Mouse (Mus musculus) ES-Bruce4 (cell line): ENCODE measurements around the gene Slc22a3. TPM values are rescaled to one million over a fixed set of nuclear protein-coding genes. Genes with fewer than 3 reads are reported as not detected.

ENCODE experiments used
- H3K27ac ChIP-seq: 2 replicates; pipeline ENCODE4 v1.5.1; 2012; ENCODE audit warnings: low read length, inconsistent platforms; ENCODE audit not compliant: insufficient read depth
- H3K27me3 ChIP-seq: 2 replicates; pipeline ENCODE4 v1.6.1; 2012; ENCODE audit warnings: mild to moderate bottlenecking, low read length, inconsistent platforms; ENCODE audit not compliant: control insufficient read depth, poor library complexity, insufficient read depth, severe bottlenecking
- H3K36me3 ChIP-seq: 2 replicates; pipeline ENCODE4 v1.6.1; 2012; ENCODE audit warnings: inconsistent platforms, mild to moderate bottlenecking, low read length, moderate library complexity; ENCODE audit not compliant: control insufficient read depth, poor library complexity, insufficient read depth, severe bottlenecking
- H3K4me1 ChIP-seq: one replicate; pipeline ENCODE4 v1.8.1; 2011; ENCODE audit warnings: low read length; ENCODE audit not compliant: control insufficient read depth, insufficient read depth
- H3K4me3 ChIP-seq: 2 replicates; pipeline ENCODE4 v1.5.1; 2011; ENCODE audit warnings: low read depth, mild to moderate bottlenecking, low read length
- H3K9ac ChIP-seq: 2 replicates; pipeline ENCODE4 v1.6.1; 2012; ENCODE audit warnings: low read depth, mild to moderate bottlenecking, inconsistent platforms; ENCODE audit not compliant: poor library complexity, severe bottlenecking
- H3K9me3 ChIP-seq: replicated peaks from 2 replicates; pipeline ENCODE4 v1.6.1; 2012; ENCODE audit warnings: mild to moderate bottlenecking, low read length, inconsistent platforms; ENCODE audit not compliant: control insufficient read depth, poor library complexity, insufficient read depth, severe bottlenecking
- CTCF ChIP-seq: IDR thresholded peaks from one replicate; pipeline ENCODE4 v1.8.1; 2011; ENCODE audit warnings: low read depth, low read length
- EP300 ChIP-seq: IDR thresholded peaks from 2 replicates; pipeline ENCODE4 v1.6.1; 2011; ENCODE audit warnings: low read depth, low read length; ENCODE audit not compliant: insufficient read depth
- POLR2A ChIP-seq: IDR thresholded peaks from one replicate; pipeline ENCODE4 v1.8.1; 2011; ENCODE audit warnings: low read length; ENCODE audit not compliant: insufficient read depth
- polyA plus RNA-seq: library from polyadenylated mRNA; stranded (reverse); fragments of >200 nt; gene quantifications from 2 replicates; pipeline ENCODE4 v1.2.4, GENCODE M21; 2011; ENCODE audit warnings: low read depth; ENCODE audit not compliant: missing spikeins, insufficient read depth, insufficient read length

The Slc22a3 gene
- polyA plus RNA-seq, 1 experiment = 0.63 TPM

DNA sequence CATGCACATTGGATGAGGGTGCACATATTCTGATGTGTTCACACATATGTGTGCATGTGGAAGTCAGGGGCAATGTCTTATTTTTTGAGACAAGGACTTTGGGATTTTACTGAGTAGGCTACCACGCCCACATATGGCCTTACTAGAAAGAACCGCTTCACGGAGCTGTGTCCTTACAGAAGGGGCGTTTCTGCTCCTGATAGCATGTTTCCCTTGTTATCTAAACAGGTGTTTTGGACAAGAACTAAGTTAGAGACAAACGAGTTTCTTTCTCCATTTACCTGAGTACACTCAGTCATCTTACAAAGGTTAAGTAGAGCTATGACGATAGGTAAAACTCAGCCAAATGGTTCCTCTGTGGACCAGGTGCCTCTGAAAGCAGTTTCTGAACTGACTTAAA, 1.8 kb downstream of the Slc22a3 start:
- TF ChIP-seq EP300 = no peak
- no peak for TF ChIP-seq CTCF
- no peak for TF ChIP-seq POLR2A
- Histone ChIP-seq H3K9ac (no peak overlapping the region), H3K27ac (no peak overlapping the region), H3K4me1 (no peaks in the 10 kb centered on the region), H3K4me3 (no peak overlapping the region), H3K27me3 (peaks cover 3% of the 10 kb centered on the region), H3K36me3 (no peaks in the 10 kb centered on the region), H3K9me3 (no peaks in the 10 kb centered on the region)

GRCm38 (mm10) chr17:12499426-12499825, 8.1 kb downstream of the Slc22a3 start:
- H3K4me3 ChIP-seq = no peak overlapping the region
- H3K36me3 ChIP-seq = no peaks in the 10 kb centered on the region
- H3K27me3 ChIP-seq = no peaks in the 10 kb centered on the region; the same call in 1 of the 2 replicates
- no peaks in the 10 kb centered on the region for H3K9me3 ChIP-seq
- no peaks in the 10 kb centered on the region for H3K4me1 ChIP-seq
- no peak overlapping the region for H3K27ac ChIP-seq
- no peak overlapping the region for H3K9ac ChIP-seq
- no peak for TF ChIP-seq CTCF
- TF ChIP-seq POLR2A = no peak

DNA sequence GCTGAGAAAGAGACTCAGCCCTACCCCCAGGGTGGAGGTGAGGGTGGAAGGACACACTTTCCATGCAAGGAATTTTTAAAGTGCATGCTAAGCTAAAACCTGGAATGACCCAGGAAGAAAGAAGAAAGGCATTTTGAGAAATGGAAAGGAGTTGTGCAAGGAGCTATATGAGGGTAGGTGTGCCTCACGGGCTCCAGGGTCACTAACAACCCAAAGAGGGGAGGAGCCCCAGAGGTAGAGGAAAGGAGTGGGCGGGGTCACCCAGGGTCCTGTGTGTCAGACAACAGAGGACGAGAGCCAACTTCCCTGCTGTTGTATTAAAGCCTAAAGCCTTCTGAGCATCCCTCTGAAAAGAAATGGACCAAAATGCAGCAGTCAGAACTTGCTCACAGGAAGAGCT, 11.9 kb downstream of the Slc22a3 start:
- H3K4me3 ChIP-seq = no peak overlapping the region

DNA sequence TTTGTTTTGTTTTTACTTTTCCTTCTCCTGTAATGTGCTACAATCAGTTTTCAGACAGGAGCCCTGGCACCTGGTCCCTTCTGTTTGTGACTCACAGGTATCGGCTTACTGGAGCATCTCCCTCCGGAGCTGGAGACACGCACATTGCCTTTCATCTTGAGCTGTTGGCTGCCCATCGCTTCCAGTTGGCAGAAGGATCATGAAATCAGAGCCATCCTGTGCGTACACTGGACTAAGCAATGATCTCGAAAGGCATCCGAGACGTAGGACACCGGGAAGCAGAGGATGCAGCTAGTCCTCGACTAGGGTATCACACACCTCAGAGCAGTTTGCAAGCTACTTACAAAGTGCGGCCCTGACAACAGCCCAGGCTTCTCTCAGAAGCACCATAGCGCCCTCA, 15.9 kb downstream of the Slc22a3 start:
- Histone ChIP-seq H3K4me3 (no peak overlapping the region), H3K36me3 (no peaks in the 10 kb centered on the region), H3K9ac (no peak overlapping the region), H3K9me3 (no peaks in the 10 kb centered on the region), H3K4me1 (no peaks in the 10 kb centered on the region), H3K27ac (no peak overlapping the region), H3K27me3 (no peaks in the 10 kb centered on the region)
- no peak for TF ChIP-seq EP300
- no peak for TF ChIP-seq POLR2A
- TF ChIP-seq CTCF = no peak

More for the DNA sequence above, 11.9 kb downstream of the Slc22a3 start:
- H3K27me3 ChIP-seq = no peaks in the 10 kb centered on the region; the same call in 1 of the 2 replicates
- H3K9me3 ChIP-seq = no peaks in the 10 kb centered on the region
- H3K36me3 ChIP-seq = no peaks in the 10 kb centered on the region
- no peak overlapping the region for H3K27ac ChIP-seq
- H3K9ac ChIP-seq = no peak overlapping the region
- TF ChIP-seq EP300 (no peak), POLR2A (no peak), CTCF (no peak)
- H3K4me1 ChIP-seq = no peaks in the 10 kb centered on the region

GRCm38 (mm10) chr17:12489888-12490287, 17.6 kb downstream of the Slc22a3 start:
- no peaks in the 10 kb centered on the region for H3K36me3 ChIP-seq
- no peak overlapping the region for H3K9ac ChIP-seq
- no peak overlapping the region for H3K27ac ChIP-seq
- no peaks in the 10 kb centered on the region for H3K4me1 ChIP-seq
- TF ChIP-seq POLR2A (no peak), CTCF (no peak), EP300 (no peak)
- H3K4me3 ChIP-seq = no peak overlapping the region
- no peaks in the 10 kb centered on the region for H3K9me3 ChIP-seq
- no peaks in the 10 kb centered on the region for H3K27me3 ChIP-seq

- no peaks in the 10 kb centered on the region for H3K9me3 ChIP-seq
- no peaks in the 10 kb centered on the region for H3K27me3 ChIP-seq
- H3K9ac ChIP-seq = no peak overlapping the region
- no peak for TF ChIP-seq POLR2A
- no peak for TF ChIP-seq EP300
- TF ChIP-seq CTCF = no peak
- H3K27ac ChIP-seq = no peak overlapping the region
- H3K36me3 ChIP-seq = no peaks in the 10 kb centered on the region
- H3K4me3 ChIP-seq = no peak overlapping the region
- H3K4me1 ChIP-seq = no peaks in the 10 kb centered on the region
These were observed 21.8 kb downstream of the Slc22a3 start for GRCm38 (mm10) chr17:12485657-12486056.
